Mouse (Mus musculus): Measurements from ENCODE around the gene Tekt4.

Tekt4 gene

GRCm38 (mm10) chr17:25474330-25475077 is 20.1 kb downstream of the Tekt4 start:
- DNase-seq (ENCODE audit: low read depth, low spot score), result peak; percentile 91

- DNase-seq (ENCODE audit: low read depth, low spot score), result peak; percentile 77
These were observed 21.7 kb downstream of the Tekt4 start for GRCm38 (mm10) chr17:25475946-25476744.

GRCm38 (mm10) chr17:25480152-25480551 is 25.7 kb downstream of the Tekt4 start:
- DNase-seq (ENCODE audit: low read depth, low spot score), result no peak

- no peak for DNase-seq (ENCODE audit: low read depth, low spot score)
These were observed 26.4 kb downstream of the Tekt4 start for GRCm38 (mm10) chr17:25480820-25481219.

GRCm38 (mm10) chr17:25482092-25482491 is 27.7 kb downstream of the Tekt4 start:
- DNase-seq (ENCODE audit: low read depth, low spot score), result no peak

GRCm38 (mm10) chr17:25497013-25497412 is 42.6 kb downstream of the Tekt4 start, which contains the start of gene Sstr5:
Gene Sstr5 (minus strand): TSS chr17:25497288.
- DNase-seq (ENCODE audit: low read depth, low spot score), result no peak

GRCm38 (mm10) chr17:25502599-25502998 is 48.2 kb downstream of the Tekt4 start:
- DNase-seq (ENCODE audit: low read depth, low spot score), result no peak

GRCm38 (mm10) chr17:25507799-25508198 is 53.4 kb downstream of the Tekt4 start:
- DNase-seq (ENCODE audit: low read depth, low spot score), result peak; percentile 77

GRCm38 (mm10) chr17:25508860-25509577 is 54.6 kb downstream of the Tekt4 start:
- peak; percentile 70 for DNase-seq (ENCODE audit: low read depth, low spot score)

GRCm38 (mm10) chr17:25510074-25510830 is 55.8 kb downstream of the Tekt4 start:
- DNase-seq (ENCODE audit: low read depth, low spot score), result no peak

GRCm38 (mm10) chr17:25511876-25512275 is 57.5 kb downstream of the Tekt4 start:
- no peak for DNase-seq (ENCODE audit: low read depth, low spot score)

- DNase-seq (ENCODE audit: low read depth, low spot score), result no peak
These were observed 59.6 kb downstream of the Tekt4 start for GRCm38 (mm10) chr17:25514055-25514454.

- DNase-seq (ENCODE audit: low read depth, low spot score), result no peak
These were observed 61.9 kb downstream of the Tekt4 start for GRCm38 (mm10) chr17:25516315-25516714.

GRCm38 (mm10) chr17:25518144-25518543 is 63.7 kb downstream of the Tekt4 start:
- DNase-seq (ENCODE audit: low read depth, low spot score), result no peak

GRCm38 (mm10) chr17:25519511-25519910 is 65.1 kb downstream of the Tekt4 start:
- DNase-seq (ENCODE audit: low read depth, low spot score), result no peak

GRCm38 (mm10) chr17:25520492-25520891 is 66.1 kb downstream of the Tekt4 start:
- no peak for DNase-seq (ENCODE audit: low read depth, low spot score)

GRCm38 (mm10) chr17:25522080-25522479 is 67.7 kb downstream of the Tekt4 start:
- DNase-seq (ENCODE audit: low read depth, low spot score), result no peak

Measured in A20 (cell line).